Mouse (Mus musculus) midbrain, postnatal 0 days (tissue): ENCODE data around the gene Emc9. TPM values are rescaled to one million over a fixed set of nuclear protein-coding genes. Genes with fewer than 3 reads are reported as not detected.

Experiments used
- ATAC-seq: fragments of 200-750 bp; cut with Nextera tagmentation; 2 replicates; pipeline ENCODE4 v1.8.0; 2017; ENCODE audit warnings: moderate number of reproducible peaks, mild to moderate bottlenecking, moderate TSS enrichment, moderate library complexity; ENCODE audit not compliant: low FRiP score
- DNase-seq: peaks from one replicate; pipeline ENCODE4 v3.0.0-alpha.2; 2015; ENCODE audit warnings: low spot score
- H3K27ac ChIP-seq: fragments of 300-500 bp; sonication (generic); 2 replicates; pipeline ENCODE4 v1.5.1; 2014; ENCODE audit warnings: low read depth, mild to moderate bottlenecking, low read length, mixed read lengths
- H3K27me3 ChIP-seq: fragments of 300-500 bp; sonication (generic); 2 replicates; pipeline ENCODE4 v1.6.1; 2014; ENCODE audit warnings: low read length, control low read depth, mixed read lengths; ENCODE audit not compliant: insufficient read depth
- H3K36me3 ChIP-seq: fragments of 300-500 bp; sonication (generic); 2 replicates; pipeline ENCODE4 v1.6.1; 2014; ENCODE audit warnings: low read length, control low read depth, mixed read lengths; ENCODE audit not compliant: insufficient read depth
- H3K4me1 ChIP-seq: fragments of 300-500 bp; sonication (generic); 2 replicates; pipeline ENCODE4 v1.6.1; 2014; ENCODE audit warnings: mild to moderate bottlenecking, control low read depth, antibody characterized with exemption, low read length, mixed read lengths; ENCODE audit not compliant: insufficient read depth
- H3K4me2 ChIP-seq: fragments of 300-500 bp; sonication (generic); 2 replicates; pipeline ENCODE4 v1.6.1; 2014; ENCODE audit warnings: low read depth, mild to moderate bottlenecking, low read length, mixed read lengths; ENCODE audit not compliant: poor library complexity, severe bottlenecking
- H3K4me3 ChIP-seq: fragments of 300-500 bp; sonication (generic); 2 replicates; pipeline ENCODE4 v1.5.1; 2014; ENCODE audit warnings: low read depth, mild to moderate bottlenecking, low read length, moderate library complexity
- H3K9ac ChIP-seq: fragments of 300-500 bp; sonication (generic); replicated peaks from 2 replicates; pipeline ENCODE4 v1.6.1; 2014; ENCODE audit warnings: mild to moderate bottlenecking, low read length, moderate library complexity, mixed read lengths; ENCODE audit not compliant: poor library complexity, severe bottlenecking
- H3K9me3 ChIP-seq: fragments of 300-500 bp; sonication (generic); 2 replicates; pipeline ENCODE4 v1.6.1; 2016; ENCODE audit warnings: low read length, control low read depth
- CTCF ChIP-seq: IDR thresholded peaks from 2 replicates; pipeline ENCODE4 v1.5.1; 2016; ENCODE audit warnings: antibody characterized with exemption, mild to moderate bottlenecking
- WGBS: fragments of 180-500 bp; shearing (Covaris S2); extraction: QIAGEN DNeasy Blood & Tissue Kit; methylation state at CpG from one replicate; pipeline ENCODE4 v1.1.7; 2014; 5-methylcytosine and 5-hydroxymethylcytosine counted together
- polyA plus RNA-seq: library from polyadenylated mRNA; unstranded; fragments of >200 nt; fragmentation: Nextera tagmentation; extraction: Ambion mirVana; gene quantifications from 2 replicates; pipeline ENCODE4 v1.2.1, GENCODE M21; 2015
- total RNA-seq: library from RNA; depleted of rRNA; stranded (reverse); fragments of >200 nt; gene quantifications from 2 replicates; pipeline ENCODE4 v1.2.3, GENCODE M21; 2014

Gene Emc9
- total and polyA plus RNA-seq, 2 experiments from 2014 or later, result 36.3 to 74.3 TPM

DNA sequence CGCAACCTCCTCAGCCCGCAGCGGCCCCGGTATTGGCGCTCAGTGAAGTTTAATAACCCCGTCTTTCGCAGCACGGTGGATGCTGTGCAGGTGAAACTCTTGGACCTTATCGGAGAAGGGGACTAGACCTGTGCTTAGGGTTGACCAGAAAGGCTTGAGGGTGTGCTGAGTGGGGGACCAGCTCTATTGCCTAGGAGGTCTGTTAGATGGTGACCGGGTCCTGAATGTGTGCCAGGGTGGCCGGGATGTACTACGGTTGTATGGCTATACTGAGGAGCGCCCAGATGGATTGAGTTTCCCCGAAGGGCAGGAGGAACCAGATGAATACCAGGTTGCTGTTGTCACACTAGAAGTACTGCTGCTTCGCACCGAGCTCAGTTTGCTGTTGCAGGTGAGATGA lies 7.1 kb upstream of the Emc9 start:
- Histone ChIP-seq H3K36me3 (peaks cover 40% of the 10 kb centered on the region), H3K4me3 (peak overlapping the region; percentile 80), H3K9me3 (no peaks in the 10 kb centered on the region), H3K27ac (peak overlapping the region; percentile 84), H3K4me1 (peaks cover 9% of the 10 kb centered on the region; the same call in 1 of the 2 replicates), H3K4me2 (peak overlapping the region; percentile 94), H3K27me3 (no peaks in the 10 kb centered on the region), H3K9ac (peak overlapping the region; percentile 83)
- TF ChIP-seq CTCF, result no peak
- 7% methylated on average over 16 of the region's 16 CpGs for WGBS
- no peak for ATAC-seq
- no peak for DNase-seq

DNA sequence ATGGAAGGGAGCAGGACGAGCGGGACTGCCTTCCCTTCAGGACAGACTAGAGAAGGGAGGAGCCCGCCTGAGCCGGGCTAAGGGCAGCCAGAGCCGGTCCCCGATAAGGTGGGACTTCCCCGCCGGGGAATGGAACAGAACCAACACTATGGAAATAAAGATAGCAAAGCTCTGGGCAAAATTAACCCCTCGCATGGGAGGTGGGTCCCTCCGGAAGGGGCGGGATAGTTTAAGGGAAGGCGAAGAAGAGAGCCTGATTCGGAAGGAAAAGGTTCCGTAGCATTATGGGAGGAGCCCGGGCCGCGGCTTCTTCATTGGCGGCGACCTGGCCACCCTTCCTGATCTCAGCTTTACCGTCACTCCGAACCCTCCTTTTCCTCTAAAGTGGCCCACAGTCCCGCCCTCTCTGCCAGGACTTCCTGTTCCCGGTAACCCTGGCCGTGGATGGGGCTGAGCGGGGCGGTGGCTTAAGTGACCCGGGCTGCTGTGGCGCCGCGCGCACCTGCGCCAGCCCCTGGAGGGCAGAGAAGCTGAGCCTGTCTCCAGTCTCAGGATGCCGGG lies 6.3 kb upstream of the Emc9 start, which contains the start of gene Rnf31:
TSS of gene Rnf31 (plus strand) at position 378 of the 561 bp plus-strand sequence.
- ATAC-seq, result peak; percentile 92

DNA sequence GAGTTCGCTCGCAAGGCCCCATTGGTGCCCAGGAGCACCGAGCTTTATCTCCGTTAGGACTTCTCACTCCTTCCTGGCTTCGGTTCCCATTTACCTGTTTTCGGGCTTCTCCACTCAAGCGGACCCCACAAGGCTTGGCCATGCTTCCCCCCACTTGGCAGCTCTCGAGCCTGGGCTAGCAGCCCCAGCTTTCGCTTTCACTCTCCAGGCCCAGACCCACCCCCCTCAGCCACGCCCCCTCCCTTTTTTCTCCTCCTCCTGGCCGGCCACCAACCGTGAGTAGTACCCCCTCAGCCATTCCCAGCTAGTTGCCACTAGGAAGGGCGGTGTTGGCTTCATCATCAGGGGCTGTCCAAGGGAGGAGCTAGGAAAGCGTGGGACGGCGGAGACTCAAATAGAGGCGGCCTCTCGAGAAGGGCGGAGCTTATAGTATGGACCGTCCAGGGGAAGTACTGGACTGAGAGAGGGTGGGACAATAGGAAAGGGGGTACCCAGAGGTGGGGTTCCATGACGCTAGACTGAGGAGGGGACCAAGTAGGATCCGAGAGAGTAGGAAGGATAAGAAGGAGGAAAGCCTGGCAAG lies 5.7 kb upstream of the Emc9 start, which contains the start of gene Psme2:
TSS of gene Psme2 (minus strand) at position 366 of the 583 bp plus-strand sequence.
- TF ChIP-seq CTCF, result peak; percentile 25; the same call in 1 of the 2 replicates
- 1% methylated on average over 22 of the region's 22 CpGs for WGBS
- Histone ChIP-seq H3K4me2 (peak within 1 kb of the TSS; percentile 94), H3K4me1 (peaks cover 9% of the 10 kb centered on the region; the same call in 1 of the 2 replicates), H3K27me3 (no peaks in the 10 kb centered on the region), H3K27ac (peak within 1 kb of the TSS; percentile 84), H3K9ac (peak within 1 kb of the TSS; percentile 83), H3K4me3 (peak within 1 kb of the TSS; percentile 80), H3K36me3 (peaks cover 27% of the 10 kb centered on the region), H3K9me3 (no peaks in the 10 kb centered on the region)
- ATAC-seq, result peak; percentile 94
- DNase-seq, result peak; percentile 98

More for the DNA sequence above, 6.3 kb upstream of the Emc9 start, which contains the start of gene Rnf31:
- H3K9ac ChIP-seq, result peak within 1 kb of the TSS; percentile 83
- peak within 1 kb of the TSS; percentile 94 for H3K4me2 ChIP-seq
- H3K27ac ChIP-seq, result peak within 1 kb of the TSS; percentile 84
- no peak for TF ChIP-seq CTCF
- H3K9me3 ChIP-seq, result no peaks in the 10 kb centered on the region
- WGBS, result 0% methylated on average over 33 of the region's 33 CpGs
- peaks cover 9% of the 10 kb centered on the region; the same call in 1 of the 2 replicates for H3K4me1 ChIP-seq
- peak within 1 kb of the TSS; percentile 80 for H3K4me3 ChIP-seq
- peak; percentile 96 for DNase-seq
- H3K36me3 ChIP-seq, result peaks cover 32% of the 10 kb centered on the region
- no peaks in the 10 kb centered on the region for H3K27me3 ChIP-seq

DNA sequence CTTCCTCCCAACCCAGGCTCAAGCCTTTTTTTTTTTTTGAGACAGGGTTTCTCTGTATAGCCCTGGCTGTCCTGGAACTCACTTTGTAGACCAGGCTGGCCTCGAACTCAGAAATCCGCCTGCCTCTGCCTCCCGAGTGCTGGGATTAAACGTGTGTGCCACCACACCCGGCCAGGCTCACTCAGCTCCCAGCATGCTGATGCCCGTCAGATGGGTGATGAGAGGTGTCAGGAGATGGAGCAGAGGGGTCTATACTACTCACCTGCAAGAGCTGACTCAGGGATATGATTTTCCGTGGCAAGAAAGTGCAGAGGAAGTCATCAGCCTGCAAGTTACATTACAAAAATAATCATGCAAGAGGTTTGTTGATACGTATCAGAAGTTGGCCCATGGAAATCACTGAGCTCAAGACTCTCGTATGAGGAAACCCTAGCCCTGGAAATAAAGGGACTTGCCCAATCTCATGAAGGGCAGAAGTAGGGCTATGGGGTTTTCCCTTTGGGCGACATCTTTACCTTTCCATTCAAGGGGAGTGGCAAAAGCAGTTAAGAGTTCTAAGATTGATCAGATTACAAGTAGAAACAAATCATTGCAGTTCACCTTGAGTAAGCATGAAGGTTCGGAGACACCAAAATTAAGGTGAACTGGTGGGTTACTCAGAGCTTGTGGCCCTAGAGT lies 4.8 kb upstream of the Emc9 start:
- ATAC-seq (no peak), DNase-seq (no peak)
- Histone ChIP-seq H3K4me1 (peaks cover 9% of the 10 kb centered on the region; the same call in 1 of the 2 replicates), H3K4me2 (peak overlapping the region; percentile 94), H3K27me3 (no peaks in the 10 kb centered on the region), H3K4me3 (peak overlapping the region; percentile 80), H3K36me3 (peaks cover 17% of the 10 kb centered on the region), H3K9me3 (no peaks in the 10 kb centered on the region), H3K27ac (0 out of 2 replicates have a peak overlapping the region, but pooled peaks have one; percentile 84), H3K9ac (peak overlapping the region; percentile 83)
- WGBS, result 89% methylated on average over 11 of the region's 11 CpGs
- no peak for TF ChIP-seq CTCF

DNA sequence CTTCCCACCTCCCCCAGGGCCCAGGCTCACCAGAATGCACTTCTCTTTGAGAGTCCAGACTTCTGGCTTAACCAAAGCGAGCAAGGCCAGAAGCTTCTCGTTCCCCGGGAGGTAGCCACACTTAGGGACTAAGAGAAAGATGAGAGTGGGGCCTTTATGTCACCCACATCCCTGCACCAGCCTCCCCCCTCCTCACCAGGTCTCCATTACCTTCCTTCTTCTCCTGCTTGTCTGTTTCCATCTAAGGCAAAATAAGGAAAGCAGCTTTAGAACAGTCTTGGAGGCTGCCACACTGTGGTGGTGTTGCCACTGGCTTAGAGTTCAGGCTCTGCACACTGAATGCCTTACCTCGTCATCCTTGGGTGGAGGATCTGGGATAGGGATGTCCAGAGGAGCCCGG lies 4.2 kb upstream of the Emc9 start:
- Histone ChIP-seq H3K36me3 (peaks cover 11% of the 10 kb centered on the region), H3K9ac (no peak overlapping the region), H3K9me3 (no peaks in the 10 kb centered on the region), H3K4me2 (no peak overlapping the region), H3K4me3 (no peak overlapping the region), H3K4me1 (peaks cover 9% of the 10 kb centered on the region; the same call in 1 of the 2 replicates), H3K27me3 (no peaks in the 10 kb centered on the region), H3K27ac (no peak overlapping the region)
- ATAC-seq, result no peak
- no peak for DNase-seq
- whole genome bisulfite sequencing, result 90% methylated on average over 5 of the region's 5 CpGs
- TF ChIP-seq CTCF, result no peak
